Mouse (Mus musculus) hindbrain, postnatal 0 days (tissue): Measurements from ENCODE around the gene Gab1. TPM values are rescaled to one million over a fixed set of nuclear protein-coding genes. Genes with fewer than 3 reads are reported as not detected.

ENCODE experiments used
- ATAC-seq: fragments of 200-750 bp; cut with Nextera tagmentation; 2 replicates; pipeline ENCODE4 v1.8.0; 2017; ENCODE audit warnings: mild to moderate bottlenecking, moderate TSS enrichment, moderate library complexity
- DNase-seq: peaks from one replicate; pipeline ENCODE4 v3.0.0-alpha.2; 2015; ENCODE audit warnings: low spot score
- H3K27ac ChIP-seq: fragments of 300-500 bp; sonication (generic); 2 replicates; pipeline ENCODE4 v1.5.1; 2014; ENCODE audit warnings: mild to moderate bottlenecking
- H3K27me3 ChIP-seq: fragments of 300-500 bp; sonication (generic); 2 replicates; pipeline ENCODE4 v1.6.1; 2014; ENCODE audit warnings: low read length, mixed read lengths; ENCODE audit not compliant: insufficient read depth
- H3K36me3 ChIP-seq: fragments of 300-500 bp; sonication (generic); 2 replicates; pipeline ENCODE4 v1.6.1; 2014; ENCODE audit warnings: low read length, mixed read lengths; ENCODE audit not compliant: insufficient read depth
- H3K4me1 ChIP-seq: fragments of 300-500 bp; sonication (generic); 2 replicates; pipeline ENCODE4 v1.6.1; 2014; ENCODE audit warnings: antibody characterized with exemption, low read length, mixed read lengths; ENCODE audit not compliant: insufficient read depth
- H3K4me2 ChIP-seq: fragments of 300-500 bp; sonication (generic); 2 replicates; pipeline ENCODE4 v1.6.1; 2014; ENCODE audit warnings: low read depth, mild to moderate bottlenecking, low read length, moderate library complexity, mixed read lengths
- H3K4me3 ChIP-seq: fragments of 300-500 bp; sonication (generic); 2 replicates; pipeline ENCODE4 v1.5.1; 2014; ENCODE audit warnings: low read length
- H3K9ac ChIP-seq: fragments of 300-500 bp; sonication (generic); replicated peaks from 2 replicates; pipeline ENCODE4 v1.6.1; 2014; ENCODE audit warnings: mild to moderate bottlenecking, low read length, moderate library complexity, mixed read lengths
- H3K9me3 ChIP-seq: fragments of 300-500 bp; sonication (generic); 2 replicates; pipeline ENCODE4 v1.6.1; 2016; ENCODE audit warnings: low read length, mixed read lengths
- CTCF ChIP-seq: IDR thresholded peaks from 2 replicates; pipeline ENCODE4 v1.5.1; 2016; ENCODE audit warnings: antibody characterized with exemption, control low read depth, low read depth
- WGBS: fragments of 180-500 bp; shearing (Covaris S2); extraction: QIAGEN DNeasy Blood & Tissue Kit; methylation state at CpG from one replicate; pipeline ENCODE4 v1.1.7; 2014; 5-methylcytosine and 5-hydroxymethylcytosine counted together
- polyA plus RNA-seq: library from polyadenylated mRNA; unstranded; fragments of >200 nt; fragmentation: Nextera tagmentation; extraction: Ambion mirVana; gene quantifications from 2 replicates; pipeline ENCODE4 v1.2.1, GENCODE M21; 2015
- total RNA-seq: library from RNA; depleted of rRNA; stranded (reverse); fragments of >200 nt; gene quantifications from 2 replicates; pipeline ENCODE4 v1.2.3, GENCODE M21; 2014

Gene Gab1
- total and polyA plus RNA-seq, 2 experiments from 2014 or later: 14.0 to 32.7 TPM

GRCm38 (mm10) chr8:80895397-80895796 is 15.1 kb upstream of the Gab1 start:
- Histone ChIP-seq H3K27me3 (no peaks in the 10 kb centered on the region), H3K9me3 (no peaks in the 10 kb centered on the region), H3K4me2 (peak overlapping the region; percentile 19), H3K27ac (peak overlapping the region; percentile 28; the same call in 1 of the 2 replicates), H3K9ac (no peak overlapping the region), H3K4me3 (no peak overlapping the region), H3K36me3 (no peaks in the 10 kb centered on the region), H3K4me1 (no peaks in the 10 kb centered on the region)
- 19% methylated on average over 6 of the region's 6 CpGs for WGBS
- TF ChIP-seq CTCF: 0 out of 2 replicates have a peak, but pooled peaks have one; percentile 9
- DNase-seq (peak; percentile 45), ATAC-seq (no peak)

- no peak for TF ChIP-seq CTCF
- ATAC-seq (no peak), DNase-seq (no peak)
- 85% methylated on average over 3 of the region's 3 CpGs for WGBS
- Histone ChIP-seq H3K27me3 (no peaks in the 10 kb centered on the region), H3K4me3 (no peak overlapping the region), H3K9me3 (no peaks in the 10 kb centered on the region), H3K36me3 (no peaks in the 10 kb centered on the region), H3K4me2 (no peak overlapping the region), H3K27ac (no peak overlapping the region), H3K9ac (no peak overlapping the region), H3K4me1 (no peaks in the 10 kb centered on the region)
Measured at GRCm38 (mm10) chr8:80894528-80894927, 14.2 kb upstream of the Gab1 start.

GRCm38 (mm10) chr8:80879426-80880195 is 708 bp downstream of the Gab1 start:
- peak overlapping the region; percentile 87 for H3K4me3 ChIP-seq
- H3K9ac ChIP-seq: peak overlapping the region; percentile 73
- DNase-seq: peak; percentile 78
- 2% methylated on average over 86 of the region's 90 CpGs for WGBS
- no peaks in the 10 kb centered on the region for H3K27me3 ChIP-seq
- H3K27ac ChIP-seq: peak overlapping the region; percentile 93
- H3K4me1 ChIP-seq: no peaks in the 10 kb centered on the region
- peak; percentile 6 for ATAC-seq
- TF ChIP-seq CTCF: peak; percentile 44
- H3K4me2 ChIP-seq: peak overlapping the region; percentile 83
- no peaks in the 10 kb centered on the region for H3K36me3 ChIP-seq
- no peaks in the 10 kb centered on the region for H3K9me3 ChIP-seq

- peak; percentile 52 for TF ChIP-seq CTCF
- WGBS: under 1% methylated on average over 26 of the region's 26 CpGs
- Histone ChIP-seq H3K27ac (peak overlapping the region; percentile 93), H3K4me2 (peak overlapping the region; percentile 83), H3K9ac (peak overlapping the region; percentile 73), H3K36me3 (no peaks in the 10 kb centered on the region), H3K27me3 (no peaks in the 10 kb centered on the region), H3K9me3 (no peaks in the 10 kb centered on the region), H3K4me1 (no peaks in the 10 kb centered on the region), H3K4me3 (peak overlapping the region; percentile 87)
- ATAC-seq (no peak), DNase-seq (peak; percentile 66)
Measured at GRCm38 (mm10) chr8:80878801-80879425, 1.4 kb downstream of the Gab1 start.

GRCm38 (mm10) chr8:80878146-80878545 is 2.2 kb downstream of the Gab1 start:
- no peaks in the 10 kb centered on the region for H3K36me3 ChIP-seq
- H3K9me3 ChIP-seq: no peaks in the 10 kb centered on the region
- TF ChIP-seq CTCF: no peak
- H3K27ac ChIP-seq: no peak overlapping the region
- 34% methylated on average over 9 of the region's 9 CpGs for WGBS
- DNase-seq (peak; percentile 32), ATAC-seq (no peak)
- no peaks in the 10 kb centered on the region for H3K27me3 ChIP-seq
- peak overlapping the region; percentile 87 for H3K4me3 ChIP-seq
- no peaks in the 10 kb centered on the region for H3K4me1 ChIP-seq
- H3K9ac ChIP-seq: peak overlapping the region; percentile 73; the same call in 1 of the 2 replicates
- H3K4me2 ChIP-seq: peak overlapping the region; percentile 83

GRCm38 (mm10) chr8:80875537-80875936 is 4.8 kb downstream of the Gab1 start:
- Histone ChIP-seq H3K36me3 (no peaks in the 10 kb centered on the region), H3K4me2 (no peak overlapping the region), H3K27me3 (no peaks in the 10 kb centered on the region), H3K4me3 (no peak overlapping the region), H3K9ac (no peak overlapping the region), H3K27ac (no peak overlapping the region), H3K9me3 (no peaks in the 10 kb centered on the region), H3K4me1 (peaks cover 6% of the 10 kb centered on the region; the same call in 1 of the 2 replicates)
- ATAC-seq: no peak
- WGBS: 75% methylated on average over 6 of the region's 6 CpGs
- no peak for DNase-seq
- TF ChIP-seq CTCF: no peak
